Mouse (Mus musculus) mature B cell (primary cell): ENCODE results near the gene Armc5.

Experiments
- in situ Hi-C: fragments of 300-500 bp; cut with MboI; formaldehyde crosslinking; loops from 2 replicates; pipeline ENCODE4 v1.14.3; 2019

The Armc5 gene

DNA sequence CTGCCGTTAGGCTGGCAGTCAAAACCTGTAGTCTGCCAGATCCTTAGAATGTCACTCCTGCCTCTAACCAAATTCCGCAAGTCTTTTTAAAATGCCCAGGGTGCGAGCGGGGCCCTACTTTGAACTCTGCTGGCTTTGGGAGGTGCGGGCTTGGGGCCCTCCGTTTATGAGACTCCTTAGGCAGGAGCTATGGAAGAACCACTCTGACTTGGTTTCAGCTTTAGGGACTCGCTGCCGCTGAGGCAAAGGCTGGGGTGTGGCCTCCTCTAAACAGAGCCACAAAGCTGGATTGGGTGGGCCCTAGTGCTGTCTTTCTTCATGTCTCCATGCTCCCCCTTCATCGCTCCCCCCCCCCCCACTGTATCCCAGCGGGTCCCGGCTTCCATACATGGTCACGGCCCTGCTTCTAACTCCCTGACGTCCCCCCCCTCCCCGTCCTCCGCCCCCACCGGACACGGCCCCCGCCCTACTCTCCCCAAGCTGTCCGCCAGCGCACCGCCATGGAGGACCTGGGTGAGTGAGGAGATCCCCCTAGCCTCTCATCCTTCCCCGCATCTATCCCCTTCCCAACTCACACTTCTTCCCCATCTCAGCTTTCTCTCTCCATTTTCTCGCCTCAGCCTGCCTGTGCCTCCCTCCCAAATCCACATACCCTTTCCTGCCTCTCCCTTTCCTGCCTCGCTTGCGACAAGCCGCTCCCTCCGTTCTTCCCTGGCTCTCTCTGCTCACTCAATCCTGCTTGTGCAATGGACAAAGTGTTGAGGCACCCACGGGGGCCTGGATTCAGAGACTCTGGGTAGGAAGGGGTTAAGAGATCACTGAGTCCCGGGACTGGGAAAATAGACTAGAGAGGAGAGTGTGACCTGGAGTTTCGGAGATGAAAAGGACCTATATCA lies 9.6 kb downstream of the Armc5 start, which contains the start of gene Tgfb1i1:
Gene Tgfb1i1 (plus strand): TSS at position 317 of the 896 bp plus-strand sequence.
- in situ Hi-C loops, result no loop called here

DNA sequence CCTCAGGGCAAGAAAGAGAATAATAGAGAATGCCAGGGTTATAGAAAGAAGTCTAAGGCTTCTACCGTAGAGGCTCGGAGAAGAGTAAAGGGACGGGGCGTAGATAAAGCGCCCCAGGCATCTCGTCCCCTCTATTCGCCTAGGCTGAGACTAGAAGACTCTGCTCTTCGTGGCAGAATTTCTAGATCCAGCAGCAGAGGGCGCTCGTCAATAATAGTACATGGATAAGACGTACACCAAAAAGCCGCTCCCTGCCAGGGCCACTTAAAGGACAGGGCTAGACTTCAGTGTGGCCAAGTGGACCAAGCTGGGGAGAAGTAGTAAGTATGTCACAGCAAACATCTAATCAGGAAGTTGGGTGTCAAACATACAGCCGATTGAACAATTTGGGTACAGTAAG lies 10.3 kb downstream of the Armc5 start:
- in situ Hi-C loops, result no loop called here

DNA sequence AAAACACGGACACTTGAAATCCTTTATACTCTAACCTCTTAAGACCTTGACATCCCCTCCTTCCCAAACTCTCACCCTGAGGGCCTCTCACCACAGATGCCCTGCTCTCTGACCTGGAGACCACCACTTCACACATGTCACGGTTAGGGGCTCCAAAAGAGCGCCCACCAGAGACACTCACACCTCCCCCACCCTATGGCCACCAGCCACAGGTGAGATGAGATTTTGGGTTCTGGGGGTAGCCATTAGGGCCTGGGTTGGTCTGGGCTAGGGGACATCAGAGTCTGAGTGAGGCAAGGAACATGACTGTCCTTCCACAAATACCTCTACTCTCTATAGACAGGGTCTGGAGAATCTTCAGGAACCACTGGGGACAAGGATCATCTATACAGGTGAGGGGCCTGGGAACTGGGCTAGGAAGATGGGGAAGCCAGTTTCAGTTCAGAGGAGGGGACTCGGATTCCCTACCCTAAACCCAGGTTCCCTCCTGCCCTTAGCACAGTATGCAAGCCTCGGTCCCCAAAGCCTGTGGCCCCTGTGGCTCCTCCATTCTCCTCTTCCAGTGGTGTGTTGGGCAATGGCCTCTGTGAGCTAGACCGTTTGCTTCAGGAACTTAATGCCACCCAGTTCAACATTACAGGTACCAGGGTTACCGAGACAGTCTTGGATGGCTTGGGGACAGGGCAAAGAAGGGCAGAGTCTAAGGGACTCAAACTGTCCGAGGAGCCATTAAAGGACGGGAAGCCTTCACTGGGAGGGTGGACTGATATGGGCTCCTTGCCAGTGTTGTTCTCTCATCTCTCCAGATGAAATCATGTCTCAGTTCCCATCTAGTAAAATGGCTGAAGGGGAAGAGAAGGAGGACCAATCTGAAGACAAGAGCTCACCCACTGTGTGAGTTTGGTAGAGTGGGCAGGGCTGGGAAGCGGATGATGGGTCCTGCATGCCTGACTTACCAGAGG lies 11.2 kb downstream of the Armc5 start:
- in situ Hi-C loops, result no loop called here

DNA sequence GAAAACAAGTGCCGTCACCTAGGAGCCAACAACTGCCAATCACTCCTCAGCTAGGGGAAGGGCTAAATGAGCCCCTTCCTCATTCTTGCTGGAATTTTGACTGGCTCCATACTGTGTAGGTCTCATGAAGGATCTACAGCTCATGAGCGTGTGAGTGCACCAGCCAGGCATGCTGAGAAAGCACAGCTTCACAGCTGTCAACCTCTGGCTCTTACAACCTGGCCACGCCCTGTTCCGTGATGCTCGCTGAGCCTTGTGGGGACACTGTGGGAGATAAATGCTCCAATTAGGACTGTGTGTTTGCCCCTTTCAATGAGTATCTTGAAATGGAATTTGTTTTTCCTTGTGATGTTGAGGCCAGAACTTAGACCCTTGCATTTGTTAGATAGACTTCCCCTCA lies 12.9 kb downstream of the Armc5 start:
- in situ Hi-C loops, result no loop called here

DNA sequence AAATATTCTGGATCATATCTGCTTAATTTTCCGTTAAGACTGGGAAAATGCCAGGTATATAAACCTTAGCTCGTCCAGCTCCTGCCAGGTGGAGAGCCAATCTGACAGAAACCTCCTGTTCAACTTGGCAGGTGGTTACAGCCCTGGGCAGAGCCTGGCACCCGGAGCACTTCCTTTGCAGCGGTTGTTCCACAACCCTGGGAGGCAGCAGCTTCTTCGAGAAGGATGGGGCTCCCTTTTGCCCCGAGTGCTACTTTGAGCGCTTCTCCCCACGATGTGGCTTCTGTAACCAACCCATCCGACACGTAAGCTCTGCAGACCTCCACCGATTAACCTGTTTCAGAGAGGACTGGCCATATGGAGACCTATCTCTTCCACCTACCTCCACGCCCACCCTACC lies 14.8 kb downstream of the Armc5 start:
- in situ Hi-C loops, result no loop called here

DNA sequence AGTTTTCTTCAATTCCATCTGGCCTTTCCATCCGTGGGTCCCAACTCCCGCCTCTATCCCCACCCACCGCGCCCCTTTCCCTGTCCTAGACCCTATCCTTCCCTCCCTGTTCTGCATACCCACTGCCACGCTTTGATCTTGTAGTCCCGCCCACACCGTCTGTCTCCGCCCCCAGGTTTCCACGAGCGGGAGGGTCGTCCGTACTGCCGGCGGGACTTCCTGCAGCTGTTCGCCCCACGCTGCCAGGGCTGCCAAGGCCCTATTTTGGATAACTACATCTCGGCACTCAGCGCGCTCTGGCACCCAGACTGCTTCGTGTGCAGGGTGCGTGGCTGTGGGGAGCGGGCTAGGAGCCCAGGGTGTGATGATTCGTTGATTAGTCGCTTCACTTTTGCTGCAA lies 15.5 kb downstream of the Armc5 start:
- in situ Hi-C loops, result no loop called here

DNA sequence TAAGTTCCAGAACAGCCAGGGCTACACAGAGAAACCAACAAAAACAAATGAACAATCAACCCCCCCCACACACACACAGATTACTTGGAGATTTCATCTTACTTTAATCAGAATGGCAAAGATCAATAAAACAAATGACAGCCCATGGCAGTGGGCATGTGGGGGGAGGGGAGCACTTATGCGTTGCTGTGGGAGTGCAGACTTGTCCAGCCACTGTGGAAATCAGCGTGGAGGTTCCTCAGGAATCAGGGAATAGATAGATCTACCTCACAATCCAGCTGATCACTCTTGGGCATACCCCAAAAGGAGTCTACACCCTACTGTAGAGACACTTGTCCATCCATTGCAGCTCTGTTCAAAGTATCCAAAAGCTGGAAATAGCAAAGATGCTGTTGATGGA lies 17.8 kb downstream of the Armc5 start:
- in situ Hi-C loops, result no loop called here

DNA sequence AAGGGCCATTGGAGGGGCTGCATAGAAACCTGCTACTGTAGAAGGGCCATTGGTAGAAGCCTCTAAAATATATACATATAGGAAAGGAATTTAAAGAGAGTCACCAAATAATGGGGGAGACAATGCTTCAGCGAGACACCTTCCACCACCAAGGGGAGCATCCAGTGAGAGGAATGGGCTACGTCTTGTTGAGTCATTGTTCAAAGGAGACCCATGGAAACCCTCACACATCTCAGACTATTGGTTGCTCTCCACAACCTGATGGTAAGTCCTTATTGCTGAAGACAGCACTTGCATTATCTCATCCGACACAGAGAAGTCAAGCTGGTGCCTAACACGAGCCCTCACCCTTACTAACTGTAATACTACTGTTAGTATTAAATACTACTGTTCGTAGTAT lies 18.6 kb downstream of the Armc5 start:
- in situ Hi-C loops, result no loop called here

DNA sequence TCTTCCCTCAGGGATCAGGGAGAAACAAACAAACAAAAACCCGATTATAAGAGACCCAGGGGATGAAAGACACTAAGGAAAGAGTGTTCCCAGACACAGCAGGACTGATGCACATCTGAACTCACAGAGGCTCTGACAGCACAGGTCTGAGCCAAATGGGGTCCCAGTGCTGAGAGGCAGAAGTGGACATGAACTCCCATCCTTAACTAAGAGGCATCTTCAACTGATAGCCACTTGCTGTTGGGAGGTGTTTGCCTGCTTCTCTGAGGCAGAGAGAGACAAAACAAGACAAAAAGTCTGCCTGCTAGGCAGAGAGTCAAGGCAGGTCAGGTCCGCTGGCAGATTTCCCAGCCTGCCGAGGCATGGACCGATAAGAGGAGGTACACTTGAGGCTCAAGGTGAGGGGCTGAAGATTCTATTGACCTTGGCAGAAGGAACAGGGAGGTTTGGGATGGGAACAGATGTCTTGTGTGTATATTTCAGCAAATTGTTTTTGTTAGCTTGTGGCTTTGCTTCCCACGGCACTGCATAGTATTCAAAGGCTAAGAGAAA lies 19.7 kb downstream of the Armc5 start:
- in situ Hi-C loops, result no loop called here

DNA sequence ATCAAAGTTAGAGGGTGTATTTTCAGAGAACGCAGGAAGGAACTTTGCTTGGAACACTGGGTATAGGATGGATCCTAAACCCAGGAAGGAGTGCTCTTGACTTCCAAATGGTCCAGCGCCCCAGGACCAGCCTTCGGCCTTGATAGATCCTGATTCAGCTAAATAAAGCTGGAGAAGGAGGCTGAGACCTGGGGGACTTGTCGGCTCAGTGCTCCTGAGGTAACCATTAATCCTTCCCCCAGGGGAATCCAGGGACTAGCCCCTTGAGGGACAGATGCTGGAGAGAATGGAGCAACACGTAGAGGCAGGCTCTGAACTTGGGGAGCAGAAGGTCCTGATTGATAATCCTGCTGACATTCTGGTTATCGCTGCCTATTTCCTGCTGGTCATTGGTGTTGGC lies 28.3 kb downstream of the Armc5 start, which contains the start of gene Slc5a2:
Gene Slc5a2 (plus strand): TSS at position 247 of the 400 bp plus-strand sequence.
- in situ Hi-C loops, result no loop called here

DNA sequence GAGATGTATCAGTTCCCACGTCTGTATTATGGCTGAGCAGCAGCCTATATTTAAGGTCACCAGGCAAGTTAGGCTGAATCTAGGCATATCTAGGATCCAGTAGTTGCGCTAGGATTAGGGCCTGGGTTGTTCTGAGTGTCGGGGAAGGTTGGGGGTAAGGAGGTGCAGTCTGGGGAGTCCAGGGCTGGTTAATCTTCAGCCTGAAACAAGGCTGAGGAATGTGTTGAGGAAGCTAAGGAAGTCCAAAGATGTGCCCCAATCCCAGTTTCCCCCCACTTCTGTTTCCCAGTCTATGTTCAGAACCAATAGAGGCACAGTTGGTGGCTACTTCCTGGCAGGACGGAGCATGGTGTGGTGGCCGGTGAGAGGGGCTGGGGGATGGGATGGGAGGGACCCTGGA lies 28.9 kb downstream of the Armc5 start:
- in situ Hi-C loops, result no loop called here

DNA sequence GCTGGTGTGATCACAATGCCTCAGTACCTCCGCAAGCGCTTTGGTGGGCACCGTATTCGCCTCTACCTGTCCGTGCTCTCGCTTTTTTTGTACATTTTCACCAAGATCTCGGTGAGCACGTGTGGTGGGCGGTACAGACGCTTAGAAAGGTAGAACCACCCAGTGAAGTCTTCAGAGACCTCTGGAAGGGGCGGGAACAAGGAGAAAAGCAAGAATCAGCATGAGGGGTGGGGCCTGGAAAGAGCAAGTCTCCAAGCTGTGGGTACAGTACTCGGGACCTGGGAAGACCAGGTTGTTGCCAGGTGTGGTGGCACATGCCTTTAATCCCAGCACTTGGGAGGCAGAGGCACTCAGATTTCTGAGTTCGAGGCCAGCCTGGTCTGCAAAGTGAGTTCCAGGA lies 30.2 kb downstream of the Armc5 start:
- in situ Hi-C loops, result no loop called here

DNA sequence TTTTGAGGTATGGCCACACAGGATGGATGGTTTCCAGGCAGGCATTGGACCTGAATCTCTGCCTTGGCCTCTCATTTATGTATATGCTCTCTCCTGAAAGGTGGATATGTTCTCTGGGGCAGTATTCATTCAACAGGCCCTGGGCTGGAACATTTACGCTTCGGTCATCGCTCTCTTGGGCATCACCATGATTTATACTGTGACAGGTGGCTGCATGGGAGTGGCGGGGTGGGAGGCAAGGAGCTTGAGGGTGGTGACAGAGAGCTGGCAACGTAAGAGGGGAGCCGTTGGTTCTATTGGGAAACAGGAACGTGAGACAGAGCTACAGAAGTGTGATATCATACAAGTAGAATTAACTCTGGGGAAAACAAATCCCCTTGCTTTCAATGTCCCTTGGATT lies 30.7 kb downstream of the Armc5 start:
- in situ Hi-C loops, result no loop called here

DNA sequence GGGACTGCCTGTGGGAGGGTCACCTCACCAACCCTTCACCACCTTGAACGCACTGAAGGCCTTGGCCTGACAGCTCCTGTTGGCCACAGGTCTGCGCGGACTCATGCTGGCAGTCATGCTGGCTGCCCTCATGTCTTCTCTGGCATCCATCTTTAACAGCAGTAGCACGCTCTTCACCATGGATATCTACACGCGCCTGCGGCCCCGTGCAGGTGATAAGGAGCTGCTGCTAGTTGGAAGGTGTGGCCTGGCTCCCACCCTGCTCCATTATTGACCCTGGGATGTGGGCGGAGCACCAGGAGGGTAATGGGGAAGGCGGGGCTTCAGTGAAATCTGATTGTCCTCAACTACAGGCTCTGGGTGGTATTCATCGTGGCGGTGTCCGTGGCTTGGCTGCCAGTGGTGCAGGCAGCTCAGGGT lies 33.3 kb downstream of the Armc5 start:
- in situ Hi-C loops, result no loop called here

DNA sequence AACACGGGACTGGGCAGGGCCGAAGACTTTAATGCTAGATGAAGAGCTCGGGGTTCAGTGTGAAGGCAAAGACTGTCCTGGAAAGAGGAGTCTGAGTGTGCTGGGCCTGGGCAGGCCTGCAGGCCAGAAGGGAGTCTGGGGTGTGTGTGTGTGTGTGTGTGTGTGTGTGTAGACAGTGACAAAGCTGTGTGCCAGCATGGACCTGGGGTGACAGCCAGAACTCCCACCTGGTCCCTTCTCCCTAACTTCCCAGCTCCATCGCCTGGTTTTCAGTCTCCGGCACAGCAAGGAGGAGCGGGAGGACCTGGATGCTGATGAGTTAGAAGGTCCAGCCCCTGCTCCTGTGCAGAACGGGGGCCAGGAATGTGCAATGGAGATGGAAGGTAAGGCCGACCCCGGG lies 34.4 kb downstream of the Armc5 start:
- in situ Hi-C loops, result no loop called here

DNA sequence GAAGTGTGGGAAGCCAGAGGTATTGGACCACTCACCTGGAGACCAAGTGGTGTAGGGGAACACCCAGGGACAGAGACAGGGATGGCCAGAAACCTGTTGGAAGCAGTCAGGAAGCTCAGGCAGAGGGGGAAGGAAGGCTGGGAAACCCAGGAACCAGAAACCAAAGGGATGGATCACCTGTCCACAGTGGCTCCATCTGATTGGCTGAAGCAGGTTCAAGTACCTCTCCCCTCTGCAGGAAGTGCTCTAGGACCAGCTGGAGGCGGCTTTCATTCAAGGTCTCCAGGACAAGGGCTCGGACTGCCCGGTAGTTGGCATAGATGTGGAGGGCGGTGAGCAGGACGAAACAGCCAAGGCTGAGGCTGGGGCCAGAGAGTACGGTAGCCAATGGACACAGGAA lies 38.9 kb downstream of the Armc5 start:
- in situ Hi-C loops, result no loop called here

DNA sequence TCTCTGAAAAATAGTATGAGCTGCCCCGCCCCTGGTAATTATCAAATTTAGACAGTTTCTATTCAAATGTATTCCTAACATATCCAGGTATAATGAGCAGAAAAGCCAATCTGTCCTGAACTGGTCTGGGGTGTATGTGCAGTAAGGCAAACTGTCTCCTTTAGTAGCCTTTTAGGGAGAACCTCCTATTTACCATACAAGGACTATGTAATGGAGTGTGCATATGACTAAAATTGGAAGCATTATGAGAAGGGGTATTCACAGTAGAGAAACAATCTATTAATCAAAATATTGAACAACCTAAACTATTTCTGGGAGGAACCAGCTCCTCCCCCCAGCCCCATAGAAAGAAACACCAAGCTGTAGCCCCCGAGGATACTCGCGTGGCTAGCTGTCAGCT lies 42.6 kb downstream of the Armc5 start:
- in situ Hi-C loops, result no loop called here

DNA sequence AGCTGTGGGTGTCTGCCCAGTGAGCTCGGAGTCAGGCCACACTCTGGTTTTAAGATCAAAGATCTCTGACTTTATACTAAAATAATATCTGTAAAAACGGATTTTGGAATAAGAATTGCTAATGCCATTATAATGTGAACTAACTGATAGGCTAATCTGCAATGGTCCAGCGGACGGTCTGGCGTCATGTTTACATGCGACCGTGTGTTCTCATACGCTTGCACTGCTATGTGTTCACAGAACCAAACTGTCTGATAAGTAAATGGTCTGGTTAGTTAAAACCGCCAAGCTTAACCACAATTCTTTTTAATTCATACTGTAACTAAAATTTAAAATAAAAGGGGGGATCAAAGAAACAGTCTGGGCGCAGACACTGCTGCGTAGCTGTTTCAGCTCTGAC lies 44.6 kb downstream of the Armc5 start:
- in situ Hi-C loops, result no loop called here

DNA sequence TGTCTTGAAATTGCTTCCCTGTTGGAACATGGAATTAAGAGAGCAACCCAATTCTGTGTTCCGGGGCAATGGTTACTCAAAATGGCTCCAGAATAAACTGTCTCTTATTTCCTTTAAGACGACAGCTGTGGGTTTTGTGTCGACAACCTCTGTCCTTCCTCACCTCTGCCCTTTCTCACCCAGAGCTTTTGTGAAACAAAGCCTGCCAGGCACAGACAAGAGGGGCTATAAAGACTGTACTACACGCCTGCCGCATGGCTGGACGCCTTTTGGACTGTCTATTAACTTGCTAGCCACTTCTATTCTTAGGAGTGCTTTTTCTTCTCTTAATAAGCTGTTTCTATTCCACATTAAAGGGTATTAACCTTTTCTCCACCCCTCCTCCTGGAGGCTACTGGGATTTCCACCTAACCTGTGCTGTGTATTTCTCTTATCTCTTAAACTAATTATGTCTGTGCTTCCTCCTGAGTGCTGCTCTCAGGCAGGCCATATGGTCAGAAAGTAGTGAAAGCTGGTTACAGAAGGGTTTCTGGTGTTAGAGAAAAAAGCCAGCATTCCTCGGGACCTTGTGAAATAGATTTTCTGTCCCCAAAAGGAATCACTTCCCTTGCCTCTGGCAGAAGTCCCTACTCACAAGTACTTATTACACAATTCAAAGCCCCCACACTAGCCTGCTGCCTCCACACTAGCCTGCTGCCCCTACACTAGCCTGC lies 45.5 kb downstream of the Armc5 start:
- in situ Hi-C loops, result no loop called here

DNA sequence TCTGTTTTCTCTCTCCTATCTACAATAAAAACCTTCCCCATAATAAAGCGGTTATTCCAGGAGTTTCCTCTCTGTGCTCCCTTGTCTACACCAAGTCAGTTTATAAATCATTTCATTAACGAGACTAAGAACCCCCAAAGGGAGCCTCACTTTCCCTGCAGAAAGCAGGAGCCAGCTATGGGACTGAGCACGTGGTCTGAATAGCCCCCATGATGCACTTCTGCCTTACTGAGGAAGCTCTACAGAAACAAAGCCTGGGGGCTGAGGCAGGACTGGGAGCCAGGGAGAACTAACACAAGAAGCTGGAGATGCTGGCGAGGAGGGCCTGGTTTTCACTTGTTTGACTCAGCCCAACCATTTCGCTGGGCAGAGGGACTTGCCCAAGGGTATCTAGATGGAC lies 46.9 kb downstream of the Armc5 start:
- in situ Hi-C loops, result no loop called here

DNA sequence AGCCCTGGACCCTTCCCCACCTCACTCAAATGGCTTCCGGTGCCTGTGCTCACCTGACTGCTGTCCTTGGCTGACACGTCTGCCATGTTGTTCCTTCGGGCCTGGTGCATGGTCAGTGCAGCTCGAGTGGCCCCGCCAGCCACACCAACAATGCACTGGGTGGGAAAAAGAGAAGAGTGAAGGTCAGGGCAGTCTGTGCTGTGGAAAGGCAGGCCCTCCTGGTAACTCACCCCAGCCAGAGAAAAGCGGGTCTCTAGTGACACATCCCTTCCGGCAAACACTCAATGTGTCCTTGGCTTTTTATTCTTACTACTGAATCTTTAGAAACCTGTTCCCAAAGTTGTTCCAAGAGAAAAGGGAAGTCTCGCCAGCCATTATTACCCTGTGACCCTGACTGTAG lies 47.9 kb downstream of the Armc5 start:
- in situ Hi-C loops, result no loop called here
